Comparison of ENCODE assay signal across 8 mouse cellular contexts in the genomic region with DNA sequence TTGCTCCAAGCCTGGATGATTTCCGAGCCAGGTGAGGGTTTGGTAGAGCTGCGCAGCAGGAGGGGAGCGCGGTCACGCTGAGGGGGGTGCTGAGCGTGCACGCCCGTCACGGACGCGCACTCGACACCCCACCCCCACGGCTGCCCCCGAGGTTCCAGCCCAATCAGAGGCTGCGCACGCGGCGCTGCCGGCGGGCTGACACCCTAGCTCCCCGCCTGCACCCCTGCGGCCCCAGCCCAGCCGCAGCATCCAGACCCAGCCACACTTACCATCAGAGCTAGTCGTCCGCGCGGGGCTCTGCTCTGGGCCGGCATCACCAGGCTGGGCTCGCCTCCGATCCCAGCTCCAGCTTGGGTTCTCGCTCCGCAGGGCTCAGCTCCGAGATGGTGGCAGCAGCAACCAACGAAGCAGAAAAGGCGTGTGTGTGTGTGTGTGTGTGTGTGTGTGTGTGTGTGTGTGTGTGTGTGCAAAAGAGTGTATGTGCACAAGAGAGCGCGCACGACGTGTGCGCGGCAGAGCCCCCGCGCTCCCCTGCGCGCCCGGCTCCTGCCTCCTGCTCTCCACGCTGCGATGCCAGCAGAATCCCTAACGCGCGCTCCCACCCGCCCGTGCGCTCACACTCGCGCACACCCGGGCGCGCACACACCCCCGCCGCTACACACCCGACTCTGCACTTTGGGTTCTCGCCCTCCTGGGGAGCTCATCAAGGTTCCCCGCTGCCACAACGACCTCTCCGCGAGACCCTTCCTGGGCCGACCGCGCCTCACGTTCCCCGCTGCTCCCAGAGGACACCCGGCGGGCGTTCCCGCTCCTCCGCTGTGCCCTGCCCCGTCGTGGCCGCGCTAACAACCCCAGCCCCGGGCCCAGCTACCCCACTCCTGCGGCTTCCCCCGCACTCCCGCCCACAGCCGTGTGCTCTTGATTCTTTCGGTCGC. TPM values are rescaled to one million over a fixed set of nuclear protein-coding genes. Genes with fewer than 3 reads are reported as not detected.
DNase-seq lines count a peak whose midpoint lies in the region; ATAC-seq and TF ChIP-seq lines count a peak whose summit lies in the region.

Gene Lingo1 (minus strand): TSS at position 748 of the 935 bp plus-strand sequence.

- H3K9me3 ChIP-seq in ES-E14 (ENCODE audit: control insufficient read depth, insufficient read depth, low read depth, low read length): no peaks in the 10 kb centered on the region
- H3K9me3 ChIP-seq in embryonic facial prominence, embryonic 13.5 days: no peaks in the 10 kb centered on the region
- H3K9me3 ChIP-seq in intestine, embryonic 14.5 days (ENCODE audit: control insufficient read depth, low read length): no peaks in the 10 kb centered on the region
- no peaks in the 10 kb centered on the region for H3K9me3 ChIP-seq in liver, embryonic 14.5 days (ENCODE audit: control insufficient read depth, low read length)
- no peaks in the 10 kb centered on the region for H3K9me3 ChIP-seq in stomach, embryonic 14.5 days (ENCODE audit: control insufficient read depth, low read depth, low read length)

- H3K9ac ChIP-seq in ES-E14 (ENCODE audit: insufficient read depth, low read depth, low read length, poor library complexity, severe bottlenecking): peak within 1 kb of the TSS; percentile 55
- H3K9ac ChIP-seq in embryonic facial prominence, embryonic 13.5 days: peak within 1 kb of the TSS; percentile 64
- no peak within 1 kb of the TSS for H3K9ac ChIP-seq in intestine, embryonic 14.5 days (ENCODE audit: low read length)
- no peak within 1 kb of the TSS for H3K9ac ChIP-seq in liver, embryonic 14.5 days (replicated peaks)
- 0 out of 2 replicates have a peak within 1 kb of the TSS, but pooled peaks have one; percentile 2 for H3K9ac ChIP-seq in stomach, embryonic 14.5 days (replicated peaks; ENCODE audit: low read depth, low read length)

- in situ Hi-C loops in ES-E14 (cut with MboI; ENCODE audit: low sequenced_read_pairs in 2 of 2, unreplicated experiment in 2 of 2): no loop called here

- no peak for TF ChIP-seq EP300 in liver, embryonic 14.5 days (IDR thresholded peaks at IDR 0.05; ENCODE audit: low read depth)

- H3K4me3 ChIP-seq in ES-E14 (ENCODE audit: insufficient read depth in 1 of 2, low read depth in 1 of 2, low read length in 2 of 2, poor library complexity in 1 of 2, severe bottlenecking in 1 of 2): peak within 1 kb of the TSS; percentile 67 to 77
- H3K4me3 ChIP-seq in embryonic facial prominence, embryonic 13.5 days: peak within 1 kb of the TSS; percentile 57
- peak within 1 kb of the TSS; percentile 45 for H3K4me3 ChIP-seq in intestine, embryonic 14.5 days (ENCODE audit: low read depth, low read length)
- no peak within 1 kb of the TSS for H3K4me3 ChIP-seq in liver, embryonic 14.5 days (ENCODE audit: insufficient read depth in 1 of 2, low read depth in 2 of 2, low read length in 2 of 2)
- H3K4me3 ChIP-seq in stomach, embryonic 14.5 days (ENCODE audit: low read depth, low read length): peak within 1 kb of the TSS; percentile 34

- peak; percentile 63; the same call in 1 of the 2 replicates for ATAC-seq in embryonic facial prominence, embryonic 13.5 days (ENCODE audit: insufficient number of reproducible peaks, insufficient read depth, low FRiP score, low TSS enrichment, low read depth)
- ATAC-seq in intestine, embryonic 14.5 days (replicated peaks; ENCODE audit: low FRiP score, low TSS enrichment, low read depth): peak; percentile 65
- ATAC-seq in liver, embryonic 14.5 days (ENCODE audit: insufficient read depth): no peak
- ATAC-seq in stomach, embryonic 14.5 days (ENCODE audit: insufficient number of reproducible peaks, insufficient read depth, low FRiP score, low read depth): no peak; the same call in 1 of the 2 replicates

- under 1% methylated on average over 64 of the region's 88 CpGs for WGBS in embryonic facial prominence, embryonic 13.5 days
- WGBS in intestine, embryonic 14.5 days: under 1% methylated on average over 87 of the region's 88 CpGs
- 1% methylated on average over 81 of the region's 88 CpGs for WGBS in liver, embryonic 14.5 days (ENCODE audit: insufficient replicate concordance)
- 1% methylated on average over 84 of the region's 88 CpGs for WGBS in stomach, embryonic 14.5 days

- H3K4me2 ChIP-seq in embryonic facial prominence, embryonic 13.5 days: peak within 1 kb of the TSS; percentile 98
- H3K4me2 ChIP-seq in intestine, embryonic 14.5 days (ENCODE audit: low read length): peak within 1 kb of the TSS; percentile 92
- H3K4me2 ChIP-seq in liver, embryonic 14.5 days (ENCODE audit: low read depth): peak within 1 kb of the TSS; percentile 17; the same call in 1 of the 2 replicates
- peak within 1 kb of the TSS; percentile 67 for H3K4me2 ChIP-seq in stomach, embryonic 14.5 days (replicated peaks; ENCODE audit: low read depth, low read length)

- DNase-seq in adrenal gland, postnatal 25 days: peak; percentile 9
- DNase-seq in adrenal gland, adult 18-20 months (ENCODE audit: low spot score in 2 of 2): no peak
- no peak for DNase-seq in ES-E14 (ENCODE audit: low read depth, low spot score)
- peak; percentile 73 for DNase-seq in intestine, embryonic 14.5 days (ENCODE audit: low spot score)
- no peak for DNase-seq in liver, embryonic 14.5 days (ENCODE audit: low read depth in 3 of 3, low spot score in 3 of 3)
- DNase-seq in gastrocnemius, adult 8-10 months (ENCODE audit: low spot score in 2 of 2): no peak

- peaks cover 78% of the 10 kb centered on the region for H3K27me3 ChIP-seq in embryonic facial prominence, embryonic 13.5 days
- H3K27me3 ChIP-seq in intestine, embryonic 14.5 days (replicated peaks; ENCODE audit: control insufficient read depth, insufficient read depth, low read length): peaks cover 57% of the 10 kb centered on the region
- H3K27me3 ChIP-seq in liver, embryonic 14.5 days (ENCODE audit: control insufficient read depth, insufficient read depth, low read length): peaks cover 36% of the 10 kb centered on the region
- peaks cover 41% of the 10 kb centered on the region for H3K27me3 ChIP-seq in stomach, embryonic 14.5 days (ENCODE audit: control insufficient read depth, insufficient read depth, low read length)

- no peaks in the 10 kb centered on the region for H3K36me3 ChIP-seq in ES-E14 (ENCODE audit: control insufficient read depth, insufficient read depth, low read length, poor library complexity, severe bottlenecking)
- no peaks in the 10 kb centered on the region for H3K36me3 ChIP-seq in embryonic facial prominence, embryonic 13.5 days
- H3K36me3 ChIP-seq in intestine, embryonic 14.5 days (ENCODE audit: control insufficient read depth, insufficient read depth, low read length): no peaks in the 10 kb centered on the region
- no peaks in the 10 kb centered on the region for H3K36me3 ChIP-seq in liver, embryonic 14.5 days (replicated peaks; ENCODE audit: control insufficient read depth, insufficient read depth, low read depth)
- H3K36me3 ChIP-seq in stomach, embryonic 14.5 days (ENCODE audit: control insufficient read depth, insufficient read depth, low read length): no peaks in the 10 kb centered on the region

- no peak for TF ChIP-seq CTCF in liver, embryonic 14.5 days (IDR thresholded peaks at IDR 0.05; ENCODE audit: low read depth)

- H3K4me1 ChIP-seq in ES-E14 (ENCODE audit: control insufficient read depth in 2 of 2, insufficient read depth in 2 of 2, low read length in 2 of 2, poor library complexity in 1 of 2): peaks cover 0 to 2% of the 10 kb centered on the region in 2 experiments; a peak in 1 of 4 replicates
- peaks cover 16% of the 10 kb centered on the region for H3K4me1 ChIP-seq in embryonic facial prominence, embryonic 13.5 days
- peaks cover 4% of the 10 kb centered on the region for H3K4me1 ChIP-seq in intestine, embryonic 14.5 days (replicated peaks; ENCODE audit: control insufficient read depth, insufficient read depth, low read length)
- no peaks in the 10 kb centered on the region for H3K4me1 ChIP-seq in liver, embryonic 14.5 days (replicated peaks; ENCODE audit: control insufficient read depth in 2 of 2, insufficient read depth in 2 of 2, low read length in 1 of 2)
- no peaks in the 10 kb centered on the region for H3K4me1 ChIP-seq in stomach, embryonic 14.5 days (ENCODE audit: control insufficient read depth, insufficient read depth, low read length)

- H3K27ac ChIP-seq in ES-E14 (ENCODE audit: insufficient read depth, low read depth, low read length, poor library complexity, severe bottlenecking): no peak within 1 kb of the TSS
- no peak within 1 kb of the TSS for H3K27ac ChIP-seq in embryonic facial prominence, embryonic 13.5 days
- H3K27ac ChIP-seq in intestine, embryonic 14.5 days (ENCODE audit: low read depth): no peak within 1 kb of the TSS
- H3K27ac ChIP-seq in liver, embryonic 14.5 days: no peak within 1 kb of the TSS
- H3K27ac ChIP-seq in stomach, embryonic 14.5 days (ENCODE audit: low read length): no peak within 1 kb of the TSS

TF ChIP-seq in ES-E14, 5 proteins besides CTCF, POLR2A, EP300 and RAD21:
- TF ChIP-seq ZC3H11A (IDR thresholded peaks at IDR 0.05; ENCODE audit: borderline replicate concordance, low read depth, low read length) (no peak), HCFC1 (IDR thresholded peaks at IDR 0.05; ENCODE audit: borderline replicate concordance, insufficient read depth, low read length) (no peak), MAFK (IDR thresholded peaks at IDR 0.05; ENCODE audit: insufficient read depth, low read depth, low read length) (no peak), ZNF384 (IDR thresholded peaks at IDR 0.05; ENCODE audit: low read depth, low read length) (no peak), CHD2 (IDR thresholded peaks at IDR 0.05; ENCODE audit: low read depth, low read length) (no peak)

RNA-seq across cellular contexts. Expression of gene Lingo1, which starts in this region (rescaled TPM):
- total RNA-seq in adrenal gland, postnatal 25 days (2021): 0.86 and 1.1 TPM in 2 replicates
- 1 to 10 TPM in 1 of 2 experiments, under 1 TPM in 1; 0.70 to 1.5 TPM for total RNA-seq in adrenal gland, adult 18-20 months (2021)
- 1.3 and 2.1 TPM in 2 replicates for total RNA-seq in ES-E14 (2012; rRNA removed)
- polyA plus RNA-seq in embryonic facial prominence, embryonic 13.5 days (2015; fragmentation: Nextera tagmentation; extraction: Ambion mirVana): 4.6 and 4.9 TPM in 2 replicates
- polyA plus RNA-seq in intestine, embryonic 14.5 days (2014; fragmentation: Nextera tagmentation; extraction: Ambion mirVana): 1.9 and 2.6 TPM in 2 replicates
- 0.58 and 0.77 TPM in 2 replicates for polyA plus RNA-seq in liver, embryonic 14.5 days (2012; rRNA removed)
- polyA plus RNA-seq in liver, embryonic 14.5 days (2014; fragmentation: Nextera tagmentation; extraction: Ambion mirVana): 0.14 and 0.16 TPM in 2 replicates
- polyA plus RNA-seq in stomach, embryonic 14.5 days (2014; fragmentation: Nextera tagmentation; extraction: Ambion mirVana): 3.0 and 3.5 TPM in 2 replicates
- total RNA-seq in gastrocnemius, adult 8-10 months (2022): under 1 TPM; 0.22 to 0.92 (median 0.67) TPM

Comparison
In these comparisons a context has a peak if more than half of its experiments do, and no peak if none do; other contexts are left out.
1. DNase-seq: peak in adrenal gland, postnatal 25 days (single experiment) and intestine, embryonic 14.5 days (single experiment); none in adrenal gland, adult 18-20 months (0 of 2), ES-E14 (single experiment), liver, embryonic 14.5 days (0 of 3) and gastrocnemius, adult 8-10 months (0 of 2).
2. H3K4me3 ChIP-seq: peak in ES-E14 (2 of 2), embryonic facial prominence, embryonic 13.5 days (single experiment), intestine, embryonic 14.5 days (single experiment) and stomach, embryonic 14.5 days (single experiment); none in liver, embryonic 14.5 days (0 of 2).
3. H3K9ac ChIP-seq: peak in ES-E14 (single experiment), embryonic facial prominence, embryonic 13.5 days (single experiment) and stomach, embryonic 14.5 days (single experiment); none in intestine, embryonic 14.5 days (single experiment) and liver, embryonic 14.5 days (single experiment).
4. ATAC-seq: peak in embryonic facial prominence, embryonic 13.5 days (single experiment) and intestine, embryonic 14.5 days (single experiment); none in liver, embryonic 14.5 days (single experiment) and stomach, embryonic 14.5 days (single experiment).
5. H3K4me2 ChIP-seq: peak in every context shown above with its lines; median percentile 98 in embryonic facial prominence, embryonic 13.5 days; 92 in intestine, embryonic 14.5 days; 67 in stomach, embryonic 14.5 days; 17 in liver, embryonic 14.5 days.